21 mouse cellular contexts compared by ENCODE assay signal in the genomic region with DNA sequence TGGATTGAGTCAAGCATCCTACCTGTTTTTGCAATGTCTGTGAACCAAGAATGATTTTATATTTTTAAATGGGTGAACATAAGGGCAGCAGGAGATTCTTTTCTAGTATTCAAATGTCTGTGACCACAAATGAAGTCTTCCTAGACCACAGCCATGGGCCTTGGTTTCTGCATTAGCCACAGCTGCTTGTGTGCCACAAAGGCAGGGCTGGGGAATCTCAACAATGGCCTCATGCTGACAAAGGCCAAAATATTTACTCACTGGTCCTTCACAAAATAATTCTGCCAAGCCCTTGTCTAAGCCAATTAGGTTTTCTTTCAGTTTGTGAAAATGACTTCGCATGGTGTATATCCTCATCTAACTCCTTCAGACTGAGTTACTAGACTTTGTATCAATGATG.
"Had no signal": no experiment of that assay in that cellular context is flagged by ENCODE, and none has a peak within 500 bp of the region (broad histone marks: within the 10 kb centered on the region; RNA-seq: fewer than 3 reads in every experiment).

No protein-coding gene starts in this region.

- H3K4me1 ChIP-seq: lung, embryonic 15.5 days; megakaryocyte, embryonic 14.5 days; midbrain, embryonic 13.5 days; midbrain, embryonic 15.5 days; neural tube, embryonic 13.5 days; neural tube, embryonic 15.5 days; stomach, embryonic 15.5 days had no signal

- H3K9ac ChIP-seq: liver, postnatal 0 days; lung, embryonic 15.5 days; midbrain, embryonic 13.5 days; midbrain, embryonic 15.5 days; neural tube, embryonic 13.5 days; neural tube, embryonic 15.5 days; stomach, embryonic 15.5 days had no signal

- H3K4me3 ChIP-seq: lung, embryonic 15.5 days; megakaryocyte, embryonic 14.5 days; midbrain, embryonic 13.5 days; midbrain, embryonic 15.5 days; neural tube, embryonic 13.5 days; neural tube, embryonic 15.5 days; stomach, embryonic 15.5 days had no signal

- DNase-seq: liver, postnatal 0 days; lung, adult 2 months; lung, postnatal 14 days; lung, postnatal 36 days; retina, postnatal 1 day; right cerebral cortex, adult 18-20 months; right cerebral cortex, postnatal 25 days; thymus, adult 2 months; thymus, postnatal 25 days; thymus, postnatal 4 days had no signal

- ATAC-seq: liver, postnatal 0 days; lung, postnatal 0 days; midbrain, embryonic 13.5 days; midbrain, embryonic 15.5 days had no signal

- H3K27ac ChIP-seq: lung, embryonic 15.5 days; macrophage; midbrain, embryonic 13.5 days; midbrain, embryonic 15.5 days; neural tube, embryonic 13.5 days; neural tube, embryonic 15.5 days; stomach, embryonic 15.5 days; stomach, postnatal 0 days had no signal

- H3K9me3 ChIP-seq: lung, embryonic 15.5 days; megakaryocyte, embryonic 14.5 days; midbrain, embryonic 13.5 days; midbrain, embryonic 15.5 days; neural tube, embryonic 13.5 days; neural tube, embryonic 15.5 days; stomach, embryonic 15.5 days had no signal

- H3K27me3 ChIP-seq: lung, embryonic 15.5 days; megakaryocyte, embryonic 14.5 days; midbrain, embryonic 13.5 days; midbrain, embryonic 15.5 days; neural tube, embryonic 13.5 days; neural tube, embryonic 15.5 days; stomach, embryonic 15.5 days had no signal

- H3K36me3 ChIP-seq: lung, embryonic 15.5 days; midbrain, embryonic 13.5 days; midbrain, embryonic 15.5 days; neural tube, embryonic 13.5 days; neural tube, embryonic 15.5 days; stomach, embryonic 15.5 days had no signal

- H3K4me2 ChIP-seq: lung, embryonic 15.5 days; midbrain, embryonic 11.5 days; midbrain, embryonic 13.5 days; midbrain, embryonic 15.5 days; neural tube, embryonic 13.5 days; neural tube, embryonic 15.5 days; stomach, embryonic 15.5 days had no signal
